Mouse (Mus musculus): ENCODE measurements at regions not wholly inside any gene's neighbourhood (a gene's known extent, or its start where the extent isn't known, plus 50 kb on each side); places are given as distances from the start of the nearest gene placed in this dataset.

DNA sequence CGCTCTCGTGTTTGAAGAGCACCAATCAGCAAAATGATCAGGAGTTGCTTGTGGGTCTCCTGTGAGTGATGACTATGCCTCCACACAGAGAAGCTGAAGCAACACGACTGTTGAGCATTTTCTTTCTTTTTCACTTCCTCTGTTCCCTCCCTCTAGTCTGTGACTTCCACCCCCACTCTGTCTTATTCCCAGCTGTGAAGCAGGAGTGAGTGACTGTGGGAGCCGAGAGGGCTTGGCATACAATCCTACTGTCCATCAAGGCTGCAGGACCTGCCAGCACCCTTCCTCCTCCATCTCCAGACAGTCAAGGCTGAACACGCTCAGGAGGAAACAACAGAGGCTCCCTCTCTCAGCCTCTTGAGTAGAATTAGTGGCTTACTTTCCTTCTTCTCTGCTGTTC is 401.3 kb downstream of the Plcl1 start:
- no peak for DNase-seq (ENCODE audit: extremely low read depth, low read depth)

DNA sequence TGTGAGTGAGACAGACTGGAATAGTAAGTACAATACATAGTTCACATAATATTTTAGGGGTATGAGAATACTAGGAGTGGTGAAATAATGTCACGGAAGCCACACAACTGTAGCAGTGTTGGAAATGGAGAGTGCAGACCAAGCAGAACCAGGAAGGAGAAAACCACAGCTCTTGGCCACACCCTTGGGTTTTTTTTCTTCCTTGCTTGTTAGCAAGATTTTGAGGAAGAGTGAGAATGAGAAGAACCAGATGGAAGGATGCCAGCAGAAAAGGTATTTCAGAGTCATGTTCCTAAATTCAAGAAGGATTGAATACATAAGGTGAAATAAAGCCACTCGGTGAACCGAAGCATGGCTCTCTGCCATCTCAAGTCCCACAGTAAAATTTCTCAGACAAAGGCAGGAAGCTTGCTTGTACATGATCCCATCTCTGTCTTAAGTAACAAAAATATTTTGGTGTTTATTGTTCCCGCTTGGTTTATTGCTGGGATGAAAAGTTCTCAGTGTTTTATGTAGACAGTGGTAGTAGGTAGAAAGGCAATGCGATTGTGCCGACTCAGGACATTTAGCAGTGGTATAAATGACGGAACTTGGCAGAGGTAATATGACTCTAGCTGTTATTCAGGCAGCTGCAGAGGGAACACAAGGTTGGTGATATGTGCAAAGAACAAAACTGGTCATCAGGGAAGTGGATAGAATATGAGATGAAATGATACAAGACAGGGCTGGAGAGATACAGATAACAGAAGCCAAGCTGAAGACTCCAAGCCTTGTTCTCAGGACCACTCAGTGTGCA is 403.2 kb downstream of the Plcl1 start:
- DNase-seq (ENCODE audit: extremely low read depth, low read depth): peak; percentile 27

- no peak for DNase-seq (ENCODE audit: extremely low read depth, low read depth)
Measured at GRCm38 (mm10) chr1:55812486-55812885, 406.8 kb downstream of the Plcl1 start.

DNA sequence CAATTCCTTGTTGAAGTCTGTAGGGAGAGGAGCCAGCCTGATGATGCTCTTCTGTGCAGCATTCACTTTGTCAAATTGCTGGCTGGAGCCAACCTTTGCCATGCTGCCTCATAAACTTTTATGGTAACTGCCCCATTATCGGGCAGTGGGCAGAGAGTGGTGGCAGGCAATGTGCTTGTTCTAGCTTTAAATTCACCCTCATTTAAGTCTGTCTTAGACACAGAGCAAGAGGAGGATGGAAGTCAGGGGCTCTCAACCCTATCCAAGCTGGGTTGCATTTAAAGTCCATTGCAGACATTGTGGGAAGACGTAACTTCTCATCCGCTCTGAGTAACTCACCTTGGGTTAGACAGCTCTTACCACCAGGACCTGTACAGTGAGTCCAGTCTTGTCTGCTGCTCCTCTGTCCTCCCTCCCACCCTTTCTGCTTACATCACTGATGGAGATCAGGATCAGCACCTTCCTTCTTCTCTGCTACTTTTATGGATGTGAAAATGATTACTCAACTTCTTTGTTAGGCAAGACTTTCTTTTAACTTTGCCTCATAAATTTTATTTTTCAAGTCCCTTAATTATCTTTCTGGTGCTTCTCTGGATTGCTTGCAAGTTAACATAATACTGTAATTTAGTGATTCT is 415.3 kb downstream of the Plcl1 start:
- no peak for DNase-seq (ENCODE audit: extremely low read depth, low read depth)

GRCm38 (mm10) chr1:55822599-55822998 is 416.9 kb downstream of the Plcl1 start:
- no peak for DNase-seq (ENCODE audit: extremely low read depth, low read depth)

DNA sequence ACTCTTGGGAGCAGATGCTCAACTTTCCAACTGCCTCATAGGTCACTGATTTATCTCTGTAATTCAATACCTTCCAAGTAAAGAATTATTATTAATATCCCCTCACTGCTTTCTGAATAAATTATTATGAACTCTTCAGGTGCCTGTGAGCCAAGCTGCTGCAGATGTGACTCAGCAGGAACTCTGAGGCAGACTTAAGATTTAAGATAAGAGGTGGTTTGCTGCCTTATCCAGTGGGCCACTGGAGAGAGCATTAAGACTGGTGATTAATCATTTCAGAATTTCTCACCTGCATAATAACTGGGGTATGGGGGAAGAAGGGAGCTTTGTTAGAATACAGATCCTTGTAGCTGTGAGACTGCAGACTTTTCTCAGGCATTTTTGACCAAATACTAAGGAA is 421.5 kb downstream of the Plcl1 start:
- no peak for DNase-seq (ENCODE audit: extremely low read depth, low read depth)

GRCm38 (mm10) chr1:55835281-55835680 is 429.6 kb downstream of the Plcl1 start:
- no peak for DNase-seq (ENCODE audit: extremely low read depth, low read depth)

DNA sequence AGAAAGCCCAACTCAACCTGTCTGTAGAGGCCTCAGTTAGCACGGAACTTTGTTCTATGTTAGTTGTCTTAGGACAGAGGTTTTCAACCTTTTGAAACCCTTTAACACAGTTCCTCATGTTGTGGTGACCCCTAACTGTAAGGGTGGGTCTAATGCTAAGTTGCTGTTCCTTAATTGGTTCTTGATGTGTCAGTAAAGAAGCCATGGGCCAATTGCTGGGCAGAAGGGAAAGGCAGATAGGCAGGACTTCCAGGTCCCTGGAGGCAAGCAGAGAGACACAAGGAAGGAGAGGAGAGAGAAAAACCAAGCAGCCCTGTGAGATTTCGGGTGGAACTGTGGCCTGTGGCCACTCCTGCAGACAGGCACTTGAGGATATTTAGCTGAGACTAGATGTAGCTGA is 431.0 kb downstream of the Plcl1 start:
- peak; percentile 9 for DNase-seq (ENCODE audit: extremely low read depth, low read depth)

GRCm38 (mm10) chr1:55837366-55837765 is 431.6 kb downstream of the Plcl1 start:
- DNase-seq (ENCODE audit: extremely low read depth, low read depth): no peak

GRCm38 (mm10) chr1:55838168-55838567 is 432.4 kb downstream of the Plcl1 start:
- peak; percentile 3 for DNase-seq (ENCODE audit: extremely low read depth, low read depth)

DNA sequence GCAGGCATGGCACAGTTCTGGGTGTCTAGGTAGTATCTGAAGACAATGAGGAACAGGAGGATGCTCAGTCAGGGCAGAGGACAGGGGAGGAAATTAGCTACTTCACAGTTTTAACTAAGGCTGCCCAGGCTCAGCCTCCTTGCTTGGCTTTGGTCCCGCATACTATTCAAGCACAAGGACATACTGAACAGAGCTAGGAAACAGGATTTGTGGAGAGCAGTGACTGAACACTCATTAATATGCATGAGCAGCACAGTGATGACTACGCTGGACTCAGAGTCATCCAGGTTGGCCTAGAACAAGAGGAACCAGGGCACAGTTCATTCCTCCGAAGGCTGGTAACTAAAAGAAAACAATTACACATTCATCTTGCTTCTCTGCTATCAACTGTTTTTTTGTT is 443.1 kb downstream of the Plcl1 start:
- DNase-seq (ENCODE audit: extremely low read depth, low read depth): no peak

DNA sequence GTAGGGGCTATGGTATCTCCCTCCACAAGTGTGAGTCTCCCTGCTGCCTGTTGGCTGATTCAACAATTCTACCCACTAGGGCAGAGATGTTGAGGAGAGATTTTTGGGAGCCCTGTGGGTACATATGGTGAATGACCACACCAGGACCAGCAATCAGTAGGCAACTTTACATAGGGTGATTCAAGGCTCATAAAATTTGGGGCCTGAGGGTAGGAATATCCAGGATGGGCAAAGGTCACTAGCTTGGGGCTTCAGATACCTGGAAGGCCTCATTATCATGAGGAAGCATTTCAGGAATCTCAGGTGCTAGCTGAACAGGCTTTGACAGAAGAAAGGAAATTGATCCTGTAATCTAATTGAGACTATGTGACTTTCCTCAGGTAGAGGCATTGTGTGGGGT is 446.6 kb downstream of the Plcl1 start:
- DNase-seq (ENCODE audit: extremely low read depth, low read depth): no peak

GRCm38 (mm10) chr1:55859113-55859512 is 453.4 kb downstream of the Plcl1 start:
- no peak for DNase-seq (ENCODE audit: extremely low read depth, low read depth)

- DNase-seq (ENCODE audit: extremely low read depth, low read depth): no peak
Measured at GRCm38 (mm10) chr1:55863113-55863512, 457.4 kb downstream of the Plcl1 start.

- no peak for DNase-seq (ENCODE audit: extremely low read depth, low read depth)
Measured at GRCm38 (mm10) chr1:55865274-55865673, 459.6 kb downstream of the Plcl1 start.

DNA sequence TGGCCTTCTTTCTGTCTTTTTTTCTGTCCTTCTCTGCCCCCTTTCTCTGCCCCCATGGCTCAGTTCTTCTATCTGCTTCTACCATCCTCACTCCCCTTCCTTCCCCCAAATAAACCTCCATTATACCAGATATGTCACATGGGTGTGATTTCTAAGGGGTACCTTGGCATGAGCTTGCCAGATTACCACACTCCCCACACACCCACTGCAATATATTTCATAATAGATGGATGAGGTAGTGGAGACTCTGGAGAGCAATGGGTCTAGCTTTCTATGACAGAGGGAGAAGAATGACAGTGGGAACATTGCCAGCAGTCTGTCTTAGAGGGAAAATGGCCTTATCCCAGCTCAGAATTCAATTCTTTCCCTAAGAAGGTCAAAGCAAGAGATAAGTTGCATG is 461.0 kb downstream of the Plcl1 start:
- no peak for DNase-seq (ENCODE audit: extremely low read depth, low read depth)

- no peak for DNase-seq (ENCODE audit: extremely low read depth, low read depth)
Measured at GRCm38 (mm10) chr1:55873583-55873982, 467.9 kb downstream of the Plcl1 start.

GRCm38 (mm10) chr1:55874143-55874867 is 468.6 kb downstream of the Plcl1 start:
- peak; percentile 29 for DNase-seq (ENCODE audit: extremely low read depth, low read depth)

GRCm38 (mm10) chr1:55874868-55875144 is 469.1 kb downstream of the Plcl1 start:
- DNase-seq (ENCODE audit: extremely low read depth, low read depth): no peak

GRCm38 (mm10) chr1:55884576-55884975 is 478.9 kb downstream of the Plcl1 start:
- no peak for DNase-seq (ENCODE audit: extremely low read depth, low read depth)

DNA sequence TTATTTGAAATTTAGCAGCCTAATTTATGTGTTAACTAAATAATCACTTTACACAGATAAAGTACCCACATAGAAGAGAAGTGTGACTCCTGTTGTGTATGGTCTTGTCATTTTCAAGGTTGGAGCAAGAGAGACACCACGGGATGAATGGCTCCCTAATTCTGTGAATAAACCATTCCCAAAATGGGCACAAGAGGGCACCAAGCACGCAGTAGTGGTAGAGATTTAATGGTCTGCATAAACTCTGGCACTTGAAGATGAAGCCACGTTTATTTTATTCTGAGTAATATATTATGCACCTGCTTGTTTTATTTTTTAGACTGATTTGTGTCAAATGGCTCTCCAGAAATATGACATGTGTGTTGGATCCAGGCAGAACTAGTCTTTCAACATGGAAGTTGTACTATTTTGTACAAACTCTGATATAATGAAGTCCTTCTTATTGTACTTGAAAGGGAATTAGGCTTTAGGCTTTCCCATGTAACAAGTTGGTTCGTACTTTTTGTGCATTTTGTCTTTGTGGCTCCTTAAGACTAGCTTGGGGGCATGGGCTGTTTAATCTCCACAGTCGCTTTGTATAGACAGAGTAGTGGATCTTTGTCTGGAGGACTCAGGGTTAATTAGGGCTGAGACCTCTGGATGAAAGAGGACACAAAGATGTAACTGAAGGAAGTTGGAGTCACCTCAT is 480.8 kb downstream of the Plcl1 start:
- DNase-seq (ENCODE audit: extremely low read depth, low read depth): peak; percentile 9

GRCm38 (mm10) chr1:55887386-55887785 is 481.7 kb downstream of the Plcl1 start:
- no peak for DNase-seq (ENCODE audit: extremely low read depth, low read depth)
